ENCODE assay signal across 13 mouse cellular contexts in the genomic region with DNA sequence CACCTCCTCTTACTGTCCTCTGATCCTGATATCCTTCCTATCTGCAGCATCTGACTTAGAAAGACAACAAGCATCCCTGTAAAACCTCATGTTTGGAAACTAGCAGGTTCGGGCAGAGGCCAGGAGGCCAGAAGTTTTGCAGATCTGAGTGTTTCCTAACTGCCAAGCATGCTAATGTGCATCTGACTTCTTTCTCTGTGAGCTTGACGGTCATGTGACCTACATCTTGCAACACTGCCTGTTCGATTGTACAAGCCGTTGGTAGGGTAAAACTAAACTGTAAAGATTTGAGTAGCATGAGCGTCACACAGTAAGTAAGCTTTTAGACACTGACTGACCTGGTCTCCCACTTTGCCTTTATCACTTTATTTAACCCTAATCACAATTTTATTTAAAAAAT. TPM values are rescaled to one million over a fixed set of nuclear protein-coding genes. Genes with fewer than 3 reads are reported as not detected.
DNase-seq lines count a peak whose midpoint lies in the region; ATAC-seq and TF ChIP-seq lines count a peak whose summit lies in the region.
"Had no signal": no experiment of that assay in that cellular context is flagged by ENCODE, and none has a peak within 500 bp of the region (broad histone marks: within the 10 kb centered on the region; RNA-seq: fewer than 3 reads in every experiment).

No protein-coding gene starts in this region.

- H3K9me3 ChIP-seq in liver, embryonic 12.5 days (replicated peaks): no peaks in the 10 kb centered on the region
- H3K9me3 ChIP-seq in CH12.LX (replicated peaks; ENCODE audit: low read length): peaks cover 5% of the 10 kb centered on the region
- H3K9me3 ChIP-seq in hindbrain, embryonic 12.5 days (replicated peaks): no peaks in the 10 kb centered on the region
- H3K9me3 ChIP-seq: embryonic facial prominence, embryonic 12.5 days; hindbrain, embryonic 10.5 days; kidney, embryonic 15.5 days; limb, embryonic 15.5 days had no signal

- DNase-seq in liver, adult 2 months (ENCODE audit: extremely low read depth, low read depth, low spot score): peak; percentile 64
- no peak for DNase-seq in CH12.LX (ENCODE audit: extremely low read depth)
- DNase-seq in heart, adult 8-10 months (ENCODE audit: low spot score): no peak
- DNase-seq: heart, adult 2 months; right cerebral cortex, postnatal 4 days had no signal

- TF ChIP-seq CTCF in liver, adult 2 months (IDR thresholded peaks at IDR 0.05; ENCODE audit: low read depth, low read length): no peak
- no peak for TF ChIP-seq CTCF in CH12.LX (conservative IDR thresholded peaks at IDR 0.05 in 1 of 2, IDR thresholded peaks at IDR 0.05 in 1 of 2; ENCODE audit: low read depth in 2 of 2, low read length in 2 of 2)

- no peak for TF ChIP-seq RAD21 in CH12.LX (IDR thresholded peaks at IDR 0.05; ENCODE audit: low read depth, low read length)

- no peak for TF ChIP-seq POLR2A in liver, adult 2 months (IDR thresholded peaks at IDR 0.05; ENCODE audit: extremely low read depth, insufficient read depth, low read length)
- TF ChIP-seq POLR2A in CH12.LX (IDR thresholded peaks at IDR 0.05; ENCODE audit: low read depth, low read length): no peak

- H3K4me3 ChIP-seq in liver, adult 2 months (ENCODE audit: insufficient read depth, low read depth, low read length): no peak overlapping the region
- no peak overlapping the region for H3K4me3 ChIP-seq in liver, embryonic 12.5 days
- H3K4me3 ChIP-seq in CH12.LX (replicated peaks in 1 of 3; ENCODE audit: low read depth in 2 of 3, low read length in 2 of 3, poor library complexity in 1 of 3): no peak overlapping the region
- no peak overlapping the region for H3K4me3 ChIP-seq in hindbrain, embryonic 12.5 days
- H3K4me3 ChIP-seq: embryonic facial prominence, embryonic 12.5 days; heart, adult 2 months; hindbrain, embryonic 10.5 days; kidney, embryonic 15.5 days; limb, embryonic 15.5 days had no signal

- H3K79me2 ChIP-seq in liver, adult 2 months (ENCODE audit: control insufficient read depth, insufficient read depth, low read length): no peaks in the 10 kb centered on the region
- H3K79me2 ChIP-seq in CH12.LX (replicated peaks; ENCODE audit: control insufficient read depth, extremely low read depth, insufficient read depth, poor library complexity, severe bottlenecking): no peaks in the 10 kb centered on the region

- dilution Hi-C loops in CH12.LX (cut with MboI; ENCODE audit: extremely low pct_ligation_motif_present, extremely low pct_unique_long_range_greater_than_20kb, low sequenced_read_pairs): no loop called here

- in situ Hi-C loops in CH12.LX (cut with MboI; ENCODE audit: low pct_ligation_motif_present, low pct_unique_long_range_greater_than_20kb, low sequenced_read_pairs): loop anchor here (5.0 to 25.0 kb wide), 3 partner anchors 96 to 336 kb away; no protein-coding TSS in a partner anchor

- no peak for TF ChIP-seq EP300 in CH12.LX (IDR thresholded peaks at IDR 0.05; ENCODE audit: low read length)

- ATAC-seq in liver, embryonic 12.5 days: no peak
- ATAC-seq in common myeloid progenitor, adult 5-6 weeks (replicated peaks; ENCODE audit: low read depth, poor library complexity, severe bottlenecking): peak; percentile 64
- peak; percentile 67 for ATAC-seq in megakaryocyte, adult 5-6 weeks (ENCODE audit: poor library complexity, severe bottlenecking)
- ATAC-seq in hindbrain, embryonic 12.5 days (ENCODE audit: low FRiP score): no peak

- H3K4me2 ChIP-seq in liver, embryonic 12.5 days: no peak overlapping the region
- no peak overlapping the region; the same call in 1 of the 2 replicates for H3K4me2 ChIP-seq in CH12.LX (ENCODE audit: insufficient read depth, low read depth, poor library complexity, severe bottlenecking)
- H3K4me2 ChIP-seq in hindbrain, embryonic 12.5 days (replicated peaks): no peak overlapping the region
- H3K4me2 ChIP-seq: embryonic facial prominence, embryonic 12.5 days; kidney, embryonic 15.5 days; limb, embryonic 15.5 days had no signal

- no peak overlapping the region for H3K27ac ChIP-seq in liver, adult 2 months (replicated peaks; ENCODE audit: insufficient read depth, low read depth, low read length)
- no peak overlapping the region for H3K27ac ChIP-seq in liver, embryonic 12.5 days
- H3K27ac ChIP-seq in CH12.LX (ENCODE audit: insufficient read depth, low read depth): no peak overlapping the region
- no peak overlapping the region for H3K27ac ChIP-seq in hindbrain, embryonic 12.5 days
- H3K27ac ChIP-seq: embryonic facial prominence, embryonic 12.5 days; heart, adult 2 months; hindbrain, embryonic 10.5 days; kidney, embryonic 15.5 days; limb, embryonic 15.5 days had no signal

- WGBS in liver, adult 2 months: 14% methylated on average over 5 of the region's 5 CpGs
- 67% methylated on average over 5 of the region's 5 CpGs for whole genome bisulfite sequencing in liver, embryonic 12.5 days (ENCODE audit: insufficient replicate concordance)
- WGBS in hindbrain, embryonic 12.5 days: 80% methylated on average over 5 of the region's 5 CpGs

- H3K36me3 ChIP-seq in liver, adult 2 months (ENCODE audit: control insufficient read depth, insufficient read depth, low read length): no peaks in the 10 kb centered on the region
- no peaks in the 10 kb centered on the region for H3K36me3 ChIP-seq in liver, embryonic 12.5 days
- H3K36me3 ChIP-seq in CH12.LX (replicated peaks in 1 of 2; ENCODE audit: control insufficient read depth in 1 of 2, insufficient read depth in 1 of 2, low read length in 1 of 2): no peaks in the 10 kb centered on the region
- H3K36me3 ChIP-seq in hindbrain, embryonic 12.5 days: no peaks in the 10 kb centered on the region
- H3K36me3 ChIP-seq: embryonic facial prominence, embryonic 12.5 days; hindbrain, embryonic 10.5 days; kidney, embryonic 15.5 days; limb, embryonic 15.5 days had no signal

- H3K9ac ChIP-seq in liver, adult 2 months (ENCODE audit: low read depth, low read length): no peak overlapping the region
- H3K9ac ChIP-seq in liver, embryonic 12.5 days: no peak overlapping the region
- H3K9ac ChIP-seq in CH12.LX (ENCODE audit: insufficient read depth, low read depth): no peak overlapping the region
- H3K9ac ChIP-seq in hindbrain, embryonic 12.5 days: no peak overlapping the region
- H3K9ac ChIP-seq: embryonic facial prominence, embryonic 12.5 days; kidney, embryonic 15.5 days; limb, embryonic 15.5 days had no signal

- H3K27me3 ChIP-seq in liver, adult 2 months (ENCODE audit: control insufficient read depth, insufficient read depth, low read length): no peaks in the 10 kb centered on the region
- H3K27me3 ChIP-seq in liver, embryonic 12.5 days (replicated peaks): 0 out of 2 replicates have a peak, but pooled peaks cover 7% of the 10 kb centered on the region
- H3K27me3 ChIP-seq in CH12.LX (replicated peaks): no peaks in the 10 kb centered on the region
- no peaks in the 10 kb centered on the region for H3K27me3 ChIP-seq in hindbrain, embryonic 12.5 days
- H3K27me3 ChIP-seq: embryonic facial prominence, embryonic 12.5 days had no signal

- peaks cover 2% of the 10 kb centered on the region; the same call in 1 of the 2 replicates for H3K4me1 ChIP-seq in liver, adult 2 months (ENCODE audit: control insufficient read depth, insufficient read depth, low read length)
- peaks cover 5% of the 10 kb centered on the region; the same call in 1 of the 2 replicates for H3K4me1 ChIP-seq in liver, embryonic 12.5 days
- 0 out of 4 replicates have a peak, but pooled peaks cover 0 to 3% of the 10 kb centered on the region in 2 experiments for H3K4me1 ChIP-seq in CH12.LX (ENCODE audit: control insufficient read depth in 1 of 2, insufficient read depth in 2 of 2)
- no peaks in the 10 kb centered on the region for H3K4me1 ChIP-seq in hindbrain, embryonic 12.5 days
- H3K4me1 ChIP-seq: embryonic facial prominence, embryonic 12.5 days; hindbrain, embryonic 10.5 days; kidney, embryonic 15.5 days; limb, embryonic 15.5 days had no signal

TF ChIP-seq in CH12.LX, 34 proteins besides CTCF, POLR2A, EP300 and RAD21:
- TF ChIP-seq ZKSCAN1 (IDR thresholded peaks at IDR 0.05; ENCODE audit: borderline replicate concordance, low read depth, low read length) (no peak), USF1 (IDR thresholded peaks at IDR 0.05; ENCODE audit: low read depth, low read length) (peak; percentile 45)
TF ChIP-seq in CH12.LX: peak in this region for 1.

RNA-seq across cellular contexts. Expression of a gene that starts 52.2 kb away (rescaled TPM):
- 3.2 and 3.3 TPM in 2 replicates for total RNA-seq in liver, adult 2 months (2014; rRNA removed)
- polyA plus RNA-seq in liver, adult 2 months (2012; rRNA removed): 1.1 and 1.2 TPM in 2 replicates
- polyA plus RNA-seq in liver, embryonic 12.5 days (2016; fragmentation: Nextera tagmentation; extraction: Ambion mirVana): 61.8 and 62.3 TPM in 2 replicates
- total RNA-seq in CH12.LX (2012; rRNA removed): 1.6 and 2.1 TPM in 2 replicates
- total RNA-seq in CH12.LX (2014; rRNA removed): 12.4 and 12.7 TPM in 2 replicates
- polyA plus RNA-seq in CH12.LX (2012; ENCODE audit: insufficient read length, low read depth): 5.3 and 6.2 TPM in 2 replicates
- total RNA-seq in common myeloid progenitor, adult 5-6 weeks (2017): 20.1 and 22.3 TPM in 2 replicates
- total RNA-seq in megakaryocyte, adult 5-6 weeks (2015): 53.1 and 59.7 TPM in 2 replicates
- total RNA-seq in megakaryocyte, adult 5-6 weeks (2017): 31.8 and 35.9 TPM in 2 replicates
- 12.0 and 12.7 TPM in 2 replicates for polyA plus RNA-seq in hindbrain, embryonic 12.5 days (2016; fragmentation: Nextera tagmentation; extraction: Ambion mirVana)
- total RNA-seq in heart, adult 8-10 months (2022): 1 to 10 TPM; 3.1 to 4.4 (median 3.9) TPM

Comparison
In these comparisons a context has a peak if more than half of its experiments do, and no peak if none do; other contexts are left out.
1. ATAC-seq: peak in common myeloid progenitor, adult 5-6 weeks (single experiment) and megakaryocyte, adult 5-6 weeks (single experiment); none in liver, embryonic 12.5 days (single experiment) and hindbrain, embryonic 12.5 days (single experiment).